Mouse (Mus musculus) lung, adult 18-20 months (tissue): ENCODE measurements around the gene C1galt1c1.
A peak's percentile ranks its signal among the peaks of the same experiment; 100 is the strongest.

ENCODE experiments used
- DNase-seq, 2 experiments: peaks; one replicate each; pipeline ENCODE4 v3.0.0; 2022; ENCODE audit warnings: mixed read lengths in 2 of 2

Gene C1galt1c1

GRCm38 (mm10) chrX:38634801-38635637 is at the start of gene C1galt1c1:
C1galt1c1 (minus strand) TSS chrX:38635087.
- peak; percentile 93 to 94 for DNase-seq

GRCm38 (mm10) chrX:38681972-38682371 is 47.1 kb upstream of the C1galt1c1 start:
- no peak for DNase-seq

DNA sequence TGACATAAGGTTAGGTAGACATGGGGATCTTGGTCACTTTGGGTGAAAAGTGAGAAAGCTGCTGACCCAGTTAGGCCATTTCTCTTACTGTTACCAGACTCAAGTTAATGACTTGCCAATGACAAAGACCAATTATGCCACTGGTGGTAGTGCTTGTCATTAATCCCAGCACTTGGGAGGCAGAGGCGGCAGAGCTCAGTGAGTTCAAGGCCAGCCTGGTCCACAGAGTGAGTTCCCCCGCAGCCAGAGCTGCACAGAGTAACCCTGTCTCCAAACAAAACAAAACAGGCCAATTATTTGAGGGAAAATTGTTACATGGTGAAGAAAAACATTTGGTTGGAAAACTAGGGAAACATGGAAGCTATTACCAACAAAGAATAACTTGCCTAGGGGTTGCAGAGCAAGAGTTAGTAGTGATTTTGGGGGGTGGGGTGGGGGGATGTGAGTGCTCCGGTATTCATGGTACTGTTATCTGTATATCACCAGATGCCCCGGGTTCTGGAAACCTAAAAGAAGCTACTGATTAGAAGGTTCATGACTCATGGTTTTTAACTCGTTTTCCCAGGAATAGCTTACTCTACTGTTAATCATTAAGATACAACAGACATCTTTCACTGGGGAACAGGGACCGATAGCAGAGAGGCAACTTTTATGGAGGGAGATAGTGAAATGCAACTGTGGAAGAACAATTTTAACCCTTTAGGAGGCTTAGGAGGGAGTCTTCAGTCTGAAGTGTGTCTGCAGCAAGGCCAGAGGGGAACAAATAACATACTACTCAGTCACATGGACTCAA is 34.4 kb upstream of the C1galt1c1 start:
- DNase-seq, result no peak

DNA sequence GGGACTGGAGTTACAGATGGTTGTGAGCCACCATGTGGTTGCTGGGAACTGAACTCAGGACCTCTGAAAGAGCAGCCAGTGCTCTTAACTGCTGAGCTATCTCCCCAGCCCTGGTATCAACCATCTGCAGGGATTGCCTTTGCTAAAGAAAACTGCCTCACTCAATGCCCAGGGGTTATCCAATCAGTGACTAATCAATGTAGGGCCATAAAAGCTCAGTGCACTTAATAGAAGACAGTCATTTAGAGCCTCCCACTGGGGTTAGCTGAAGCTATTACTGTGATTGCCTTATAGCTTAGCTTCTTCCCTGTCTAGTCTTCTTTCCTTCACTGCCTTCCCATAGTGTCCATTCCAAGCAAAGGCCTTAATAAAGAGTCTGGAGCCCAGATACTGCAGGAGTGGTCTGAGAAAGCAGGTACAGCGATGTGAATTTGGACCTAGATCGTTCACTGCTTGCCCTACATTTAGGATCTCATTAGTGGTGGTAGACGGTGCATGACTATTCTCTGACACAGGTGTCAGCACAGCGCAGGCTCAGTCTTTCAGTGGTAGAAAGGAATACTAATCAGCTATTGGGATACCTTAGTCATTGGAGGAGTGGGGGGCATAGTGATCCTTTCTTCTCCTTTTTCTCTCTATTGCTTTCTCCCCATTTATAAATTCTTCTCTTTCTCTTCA is 21.5 kb upstream of the C1galt1c1 start:
- no peak for DNase-seq

- no peak for DNase-seq
These were observed 19.8 kb upstream of the C1galt1c1 start for GRCm38 (mm10) chrX:38654681-38655080.

- no peak for DNase-seq
These were observed 18.3 kb upstream of the C1galt1c1 start for GRCm38 (mm10) chrX:38653181-38653580.

- DNase-seq, result no peak
These were observed 16.3 kb upstream of the C1galt1c1 start for GRCm38 (mm10) chrX:38651167-38651566.

- DNase-seq, result no peak
These were observed 15.6 kb upstream of the C1galt1c1 start for GRCm38 (mm10) chrX:38650404-38651039.

GRCm38 (mm10) chrX:38642183-38642582 is 7.3 kb upstream of the C1galt1c1 start:
- DNase-seq, result no peak

- DNase-seq, result no peak
These were observed 6.5 kb upstream of the C1galt1c1 start for GRCm38 (mm10) chrX:38641435-38641834.

GRCm38 (mm10) chrX:38635638-38635931 is 698 bp upstream of the C1galt1c1 start:
- no peak for DNase-seq

- peak; percentile 3 to 5 for DNase-seq
These were observed 33.9 kb downstream of the C1galt1c1 start for GRCm38 (mm10) chrX:38600995-38601369.

DNA sequence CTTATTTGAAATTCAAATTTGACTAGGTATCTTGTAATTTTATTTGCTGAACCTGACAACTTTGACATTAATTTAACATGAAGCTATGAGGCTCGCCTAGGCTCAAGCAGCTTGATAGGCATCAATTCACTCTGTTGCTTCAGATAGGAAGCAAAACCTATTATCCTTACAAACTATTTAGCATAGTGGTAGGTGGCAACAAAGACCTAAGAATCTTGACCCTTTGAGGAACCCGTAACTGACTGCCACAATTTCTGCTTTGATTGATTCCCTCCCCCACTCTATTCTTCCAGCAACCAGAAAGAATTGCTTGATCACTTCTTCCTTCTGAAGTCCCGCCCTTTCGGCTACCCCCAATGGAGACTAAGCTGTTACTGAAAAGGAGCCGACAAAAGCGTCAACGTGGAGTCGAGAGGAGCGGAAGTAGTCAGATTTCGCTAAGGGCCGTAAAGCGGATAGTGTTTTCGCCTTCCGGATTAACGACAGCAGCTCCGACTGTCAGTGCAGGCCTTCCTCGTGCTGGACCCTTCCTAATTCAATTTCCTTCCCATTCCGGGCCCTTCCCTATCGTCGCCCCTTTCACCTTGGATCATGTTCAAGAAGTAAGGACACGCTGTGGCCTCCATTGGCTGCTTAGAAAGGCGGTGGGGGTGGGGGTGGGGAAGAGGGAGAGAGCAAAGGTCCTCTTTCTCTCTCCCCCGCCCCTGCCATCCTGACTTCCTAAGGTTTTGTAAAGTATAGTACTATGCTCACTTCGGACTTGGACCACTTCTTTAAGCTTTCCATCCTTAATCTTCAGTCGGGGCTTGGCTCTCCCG is 34.5 kb downstream of the C1galt1c1 start, which contains the start of gene Mcts1:
TSS of gene Mcts1 (plus strand) at position 402 of the 818 bp plus-strand sequence.
- peak; percentile 79 to 83 for DNase-seq

DNA sequence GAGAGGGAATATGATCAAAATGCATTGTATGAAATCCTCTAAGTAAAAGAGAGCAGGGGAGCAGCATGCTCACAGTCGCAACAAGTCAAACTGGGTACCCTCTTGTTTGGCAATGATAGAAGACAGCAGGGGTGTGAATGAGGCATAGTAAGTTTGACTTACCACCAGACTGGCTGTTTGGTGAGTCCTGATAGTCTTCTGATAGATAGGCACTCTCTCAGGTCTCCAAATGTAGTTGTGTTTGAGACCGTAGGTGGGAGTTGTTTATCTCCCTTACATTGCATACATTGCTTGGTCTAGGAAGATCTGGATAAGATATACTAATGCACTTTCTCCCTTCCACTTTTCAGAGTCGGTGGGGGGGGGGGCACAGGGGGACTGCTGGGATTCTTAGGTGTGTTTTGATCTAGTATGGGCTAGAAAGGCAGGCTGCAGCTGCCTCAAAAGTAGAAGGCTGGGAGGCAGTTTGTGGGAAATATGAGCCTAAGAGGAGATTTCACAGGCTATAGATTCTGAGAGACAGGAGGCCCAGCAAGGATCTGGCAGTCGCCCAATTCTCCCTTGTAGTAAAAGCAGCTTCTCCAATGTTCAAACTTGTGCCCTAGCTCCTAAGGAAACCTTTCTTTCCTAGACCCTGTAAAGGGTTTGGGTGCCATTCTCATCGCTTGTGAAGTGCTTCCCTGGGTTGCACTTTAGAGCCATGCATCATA is 41.6 kb downstream of the C1galt1c1 start:
- DNase-seq, result no peak

DNA sequence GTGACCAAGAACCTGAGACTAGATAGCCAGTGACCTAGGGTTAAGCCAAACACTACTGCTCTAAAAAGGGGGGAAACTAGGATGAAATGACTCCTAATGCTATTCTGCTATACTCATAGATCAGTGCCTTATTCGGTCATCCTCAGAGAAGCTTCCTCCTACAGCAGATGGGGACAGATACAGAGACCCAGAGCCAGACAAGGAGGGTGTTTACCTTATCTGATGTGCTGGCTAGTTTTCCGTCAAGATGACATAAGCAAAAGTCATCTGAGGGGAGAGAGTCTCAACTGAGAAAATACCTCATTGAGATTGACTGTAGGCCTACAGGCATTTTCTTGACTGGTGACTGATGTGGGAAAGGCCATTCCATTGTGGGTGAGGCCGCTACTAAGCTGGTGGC is 43.1 kb downstream of the C1galt1c1 start:
- DNase-seq, result no peak

GRCm38 (mm10) chrX:38589827-38590226 is 45.1 kb downstream of the C1galt1c1 start:
- DNase-seq, result peak; percentile 21 to 33

- no peak for DNase-seq
These were observed 51.6 kb downstream of the C1galt1c1 start for GRCm38 (mm10) chrX:38583261-38583660.

DNA sequence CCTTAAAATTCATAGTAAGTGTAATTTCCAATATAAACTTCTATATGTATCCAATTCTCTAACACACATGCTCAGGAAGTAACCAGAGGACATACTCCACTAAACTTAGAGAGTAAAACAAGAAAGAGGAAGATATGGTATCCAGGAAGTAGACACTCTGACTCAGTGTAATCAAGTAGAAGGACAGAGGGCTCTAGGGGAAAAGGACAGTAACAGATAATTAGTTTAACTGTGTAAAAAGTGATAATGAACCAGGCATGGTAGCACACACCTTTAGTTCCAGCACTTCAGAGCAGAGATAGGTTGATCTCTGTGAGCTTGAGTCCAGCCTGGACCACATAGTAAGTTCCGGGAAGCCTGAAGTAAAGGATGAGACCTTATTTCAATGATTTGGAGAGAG is 53.7 kb downstream of the C1galt1c1 start:
- DNase-seq, result no peak
